Mouse (Mus musculus): ENCODE measurements around the gene Stoml3. TPM values are rescaled to one million over a fixed set of nuclear protein-coding genes. Genes with fewer than 3 reads are reported as not detected.

The Stoml3 gene
- total RNA-seq, 1 experiment from 2014 or later = not detected

DNA sequence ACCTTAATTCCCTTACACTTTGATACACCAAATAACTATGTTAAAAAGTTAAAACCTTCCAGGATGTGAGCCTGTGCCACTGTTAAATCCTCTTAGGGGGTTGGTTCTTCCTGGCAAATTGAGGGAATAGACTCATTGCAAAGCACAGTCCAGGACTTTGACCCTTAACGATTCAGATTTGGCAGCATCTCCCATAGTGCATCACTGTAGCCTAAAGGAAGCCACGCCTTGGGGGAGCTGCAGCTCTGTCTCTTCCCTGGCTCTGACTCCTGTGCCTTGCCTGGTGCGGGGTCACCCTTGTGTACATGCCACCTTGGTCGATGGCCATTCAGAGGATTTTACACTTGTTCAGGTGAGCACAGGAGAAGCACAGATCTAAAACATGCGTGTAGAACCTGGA is 18.8 kb upstream of the Stoml3 start:
- no peak for ATAC-seq (replicated peaks in 1 of 2; ENCODE audit: insufficient read depth in 1 of 2, low FRiP score in 2 of 2, low TSS enrichment in 1 of 2, low read depth in 1 of 2, poor library complexity in 2 of 2, severe bottlenecking in 2 of 2)

DNA sequence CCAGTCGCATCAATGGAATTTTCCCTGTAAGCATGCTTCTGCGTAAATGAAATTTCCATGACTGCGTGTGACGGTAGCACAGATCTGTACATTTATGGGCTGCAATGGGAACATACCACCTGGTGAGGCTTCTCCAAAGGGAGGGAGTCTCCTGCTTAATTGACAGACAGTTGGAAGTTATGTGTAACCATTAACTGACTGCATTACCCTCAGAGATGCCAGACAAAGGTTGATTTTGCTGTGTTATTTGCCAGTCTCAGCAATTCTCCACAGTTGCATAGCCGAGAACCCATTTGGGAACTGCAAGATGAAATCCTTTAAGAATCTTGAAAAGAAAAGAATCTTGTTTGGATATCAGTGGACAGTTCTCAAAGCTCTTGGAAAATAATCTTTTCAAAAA is 16.4 kb upstream of the Stoml3 start:
- no peak for ATAC-seq (replicated peaks in 1 of 2; ENCODE audit: insufficient read depth in 1 of 2, low FRiP score in 2 of 2, low TSS enrichment in 1 of 2, low read depth in 1 of 2, poor library complexity in 2 of 2, severe bottlenecking in 2 of 2)

DNA sequence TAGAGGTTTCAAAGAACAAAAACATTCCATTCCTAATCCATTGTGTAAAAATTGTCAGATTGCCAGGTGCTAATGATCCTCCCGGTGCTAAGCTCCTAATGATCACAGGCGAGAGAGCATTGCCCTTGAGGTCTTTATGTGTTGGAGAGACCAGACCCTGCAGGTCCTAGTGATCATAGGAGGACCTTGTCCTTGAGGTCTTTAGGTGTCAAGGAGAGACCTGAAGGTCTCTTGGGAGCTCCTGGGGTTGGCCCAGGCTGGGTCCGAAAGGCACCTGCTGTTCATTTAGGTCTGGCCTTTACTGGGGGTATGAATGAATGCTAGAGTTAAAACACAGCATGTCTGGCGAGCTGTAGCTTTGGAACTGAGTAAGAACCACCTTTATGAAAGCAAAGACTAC is 14.3 kb upstream of the Stoml3 start:
- no peak for ATAC-seq (replicated peaks in 1 of 2; ENCODE audit: insufficient read depth in 1 of 2, low FRiP score in 2 of 2, low TSS enrichment in 1 of 2, low read depth in 1 of 2, poor library complexity in 2 of 2, severe bottlenecking in 2 of 2)

DNA sequence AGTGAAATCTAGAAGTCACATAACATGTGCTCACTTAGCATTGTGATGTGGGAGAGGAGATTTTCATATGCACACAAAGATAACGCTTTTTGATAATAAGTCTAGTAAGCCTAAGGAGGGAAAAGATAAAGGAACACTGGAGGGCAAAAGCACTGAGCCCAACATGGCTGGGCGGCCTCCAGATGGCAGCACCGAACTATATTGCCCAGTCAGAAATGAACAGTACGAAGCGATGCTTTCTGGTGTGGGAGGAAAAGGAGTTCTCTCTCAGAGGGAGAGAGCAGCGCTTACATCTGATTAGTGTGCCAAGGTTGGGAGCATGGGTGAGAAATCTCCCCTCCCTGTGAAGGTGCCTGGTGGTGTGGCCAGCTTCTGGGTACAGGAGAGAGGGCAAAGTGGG is 12.6 kb upstream of the Stoml3 start:
- peak in 1 of 2 experiments; percentile 54; a peak in 2 of 4 replicates for ATAC-seq (replicated peaks in 1 of 2; ENCODE audit: insufficient read depth in 1 of 2, low FRiP score in 2 of 2, low TSS enrichment in 1 of 2, low read depth in 1 of 2, poor library complexity in 2 of 2, severe bottlenecking in 2 of 2)

DNA sequence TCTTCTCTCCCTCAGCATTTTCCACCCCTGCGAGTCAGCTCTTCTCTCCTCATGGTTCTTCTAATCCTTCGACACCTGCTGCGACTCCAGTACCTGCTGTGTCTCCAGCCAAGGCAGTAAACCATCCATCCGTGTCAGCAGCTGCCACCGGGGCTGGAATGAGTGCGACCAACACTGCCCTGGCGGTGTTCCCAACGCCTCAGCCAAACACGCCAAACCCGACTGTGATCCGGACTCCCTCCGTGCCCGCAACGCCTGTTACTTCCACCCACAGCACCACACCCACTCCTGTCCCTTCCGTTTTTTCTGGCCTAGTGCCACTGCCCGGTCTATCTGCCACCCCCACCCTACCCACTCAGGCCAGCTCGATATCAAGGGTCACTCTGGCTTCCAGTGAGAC is 11.0 kb upstream of the Stoml3 start:
- 0 out of 4 replicates have a peak, but pooled peaks of 1 of the 2 experiments have one; percentile 7 for ATAC-seq (replicated peaks in 1 of 2; ENCODE audit: insufficient read depth in 1 of 2, low FRiP score in 2 of 2, low TSS enrichment in 1 of 2, low read depth in 1 of 2, poor library complexity in 2 of 2, severe bottlenecking in 2 of 2)

DNA sequence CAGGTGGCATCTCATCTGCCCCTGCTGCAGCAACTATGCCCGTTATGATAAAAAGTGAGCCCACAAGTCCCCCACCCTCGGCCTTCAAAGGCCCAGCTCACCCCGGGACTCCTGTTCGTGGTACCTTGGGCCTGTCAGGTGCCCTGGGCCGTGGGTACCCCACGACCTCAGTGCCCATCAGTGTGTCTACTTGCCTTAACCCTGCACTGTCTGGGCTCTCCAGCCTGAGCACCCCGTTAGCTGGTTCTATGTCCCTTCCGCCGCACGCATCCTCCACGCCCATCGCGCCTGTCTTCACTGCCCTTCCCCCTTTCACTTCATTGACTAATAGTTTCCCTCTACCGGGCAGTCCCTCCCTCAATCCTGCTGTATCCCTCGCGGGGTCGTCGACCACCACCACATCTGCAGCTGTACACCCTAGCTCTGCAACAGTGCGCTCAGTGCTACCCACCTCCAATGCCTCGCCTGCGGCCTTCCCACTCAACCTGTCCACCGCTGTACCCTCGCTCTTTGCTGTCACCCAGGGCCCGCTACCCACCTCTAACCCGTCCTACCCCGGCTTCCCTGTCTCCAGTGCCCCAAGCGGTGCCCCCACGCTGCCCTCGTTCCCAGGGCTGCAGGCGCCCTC is 9.9 kb upstream of the Stoml3 start:
- no peak for ATAC-seq (replicated peaks in 1 of 2; ENCODE audit: insufficient read depth in 1 of 2, low FRiP score in 2 of 2, low TSS enrichment in 1 of 2, low read depth in 1 of 2, poor library complexity in 2 of 2, severe bottlenecking in 2 of 2)

DNA sequence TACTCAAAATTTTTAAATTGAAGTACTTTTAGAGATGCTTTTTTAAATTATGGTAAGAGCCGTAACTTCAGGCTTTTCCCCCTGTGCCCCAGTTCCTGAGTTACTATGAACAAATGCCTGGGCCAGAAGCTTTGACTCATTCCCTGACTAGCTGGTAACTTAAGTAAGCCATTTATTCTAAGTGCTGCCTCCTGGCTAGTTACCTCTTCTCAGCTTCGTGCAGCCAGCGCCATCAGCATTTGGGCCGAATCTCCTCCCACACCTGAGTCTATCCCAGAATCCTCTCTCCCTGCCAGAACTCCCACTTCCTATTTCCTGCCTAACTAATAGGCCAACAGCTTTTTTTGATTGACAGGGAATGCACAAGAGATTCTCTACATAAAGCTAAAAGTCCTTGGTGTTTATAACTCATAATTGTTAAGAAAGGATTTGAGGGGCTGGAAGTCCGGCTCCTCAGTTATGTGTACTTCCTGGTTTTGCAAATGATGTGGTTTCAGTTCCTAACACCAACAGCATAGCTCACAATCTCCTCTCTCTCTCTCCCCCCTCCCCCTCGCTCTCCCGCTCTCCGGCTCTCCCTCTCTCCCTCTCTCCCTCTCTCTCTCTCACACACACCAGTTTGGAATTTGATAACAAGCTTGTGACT is 4.9 kb upstream of the Stoml3 start:
- ATAC-seq (replicated peaks in 1 of 2; ENCODE audit: insufficient read depth in 1 of 2, low FRiP score in 2 of 2, low TSS enrichment in 1 of 2, low read depth in 1 of 2, poor library complexity in 2 of 2, severe bottlenecking in 2 of 2) = peak; percentile 51 to 54; a peak in 2 of 4 replicates

DNA sequence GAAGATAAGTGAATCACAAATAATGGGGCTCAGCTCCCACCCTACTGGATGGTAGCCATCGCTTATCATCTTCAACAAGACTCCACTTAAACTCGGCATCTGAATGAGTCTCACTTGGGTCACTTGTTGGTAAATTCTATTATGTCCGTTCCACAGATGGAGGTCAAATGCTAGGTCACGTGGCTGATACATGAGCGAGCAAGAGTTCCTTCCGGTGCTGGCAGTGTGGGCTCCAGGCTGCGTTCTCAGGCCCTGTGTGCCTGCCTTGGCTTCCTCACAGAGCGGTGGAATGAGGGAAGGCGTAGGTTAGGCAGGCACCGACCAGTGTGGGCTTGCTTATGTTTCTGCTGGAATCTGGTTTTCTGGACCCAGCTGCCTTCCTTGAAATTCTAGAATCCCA is 1.9 kb upstream of the Stoml3 start:
- no peak for ATAC-seq (replicated peaks in 1 of 2; ENCODE audit: insufficient read depth in 1 of 2, low FRiP score in 2 of 2, low TSS enrichment in 1 of 2, low read depth in 1 of 2, poor library complexity in 2 of 2, severe bottlenecking in 2 of 2)

DNA sequence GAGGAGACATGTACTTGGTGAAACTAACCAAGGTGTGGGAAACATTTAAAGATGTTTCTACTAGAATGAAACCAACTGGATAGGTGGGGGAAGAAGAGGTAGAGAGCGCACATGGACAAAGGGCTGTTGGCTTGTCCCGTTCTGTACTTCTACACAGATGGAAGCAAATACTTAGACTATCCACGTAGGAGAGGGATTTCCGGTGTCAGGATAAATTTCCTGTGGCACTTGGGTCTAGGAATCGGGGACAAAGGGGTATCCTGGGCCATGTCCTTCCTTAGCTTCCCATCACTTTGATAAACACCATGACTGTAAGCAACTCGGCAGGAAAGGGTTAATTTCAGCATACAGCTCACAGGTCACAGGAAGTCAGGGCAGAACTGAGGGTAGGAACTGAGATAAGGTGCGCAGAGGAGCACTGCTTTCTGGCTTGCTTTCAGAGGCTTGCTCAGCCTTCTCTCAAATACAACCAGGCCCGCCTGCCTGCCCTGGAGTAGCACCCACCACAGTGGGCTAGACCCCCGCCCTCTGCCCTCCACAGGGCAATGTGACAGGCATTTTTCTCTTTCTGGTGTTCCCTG is 1.4 kb upstream of the Stoml3 start:
- peak; percentile 18 to 23; a peak in 2 of 4 replicates for ATAC-seq (replicated peaks in 1 of 2; ENCODE audit: insufficient read depth in 1 of 2, low FRiP score in 2 of 2, low TSS enrichment in 1 of 2, low read depth in 1 of 2, poor library complexity in 2 of 2, severe bottlenecking in 2 of 2)

DNA sequence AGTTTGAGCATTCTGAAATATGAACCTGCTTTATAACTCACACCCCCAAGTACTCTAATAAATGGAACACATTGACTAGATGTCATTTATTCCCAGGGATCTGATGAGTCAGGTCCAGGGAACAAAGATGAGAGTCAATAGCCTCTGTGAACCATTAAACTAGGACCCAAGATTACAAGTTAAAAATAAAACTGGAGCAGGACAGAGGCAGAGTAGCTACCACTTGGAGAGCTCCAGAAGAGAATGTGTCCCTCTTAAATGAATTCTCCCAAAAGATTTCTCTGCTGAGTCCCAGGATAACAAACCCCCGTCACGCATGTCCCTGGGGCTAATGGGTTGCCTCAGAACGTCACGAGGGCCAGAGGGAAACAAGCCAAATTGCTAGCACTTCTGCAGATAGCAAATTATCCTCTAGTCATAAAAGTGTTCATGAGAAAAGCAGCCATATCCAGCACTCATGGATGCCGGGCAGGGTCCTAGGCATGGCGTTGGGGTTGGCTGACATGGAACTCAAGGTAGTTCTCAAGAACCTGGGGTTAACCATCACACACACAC is 10.0 kb downstream of the Stoml3 start:
- no peak for ATAC-seq (replicated peaks in 1 of 2; ENCODE audit: insufficient read depth in 1 of 2, low FRiP score in 2 of 2, low TSS enrichment in 1 of 2, low read depth in 1 of 2, poor library complexity in 2 of 2, severe bottlenecking in 2 of 2)

DNA sequence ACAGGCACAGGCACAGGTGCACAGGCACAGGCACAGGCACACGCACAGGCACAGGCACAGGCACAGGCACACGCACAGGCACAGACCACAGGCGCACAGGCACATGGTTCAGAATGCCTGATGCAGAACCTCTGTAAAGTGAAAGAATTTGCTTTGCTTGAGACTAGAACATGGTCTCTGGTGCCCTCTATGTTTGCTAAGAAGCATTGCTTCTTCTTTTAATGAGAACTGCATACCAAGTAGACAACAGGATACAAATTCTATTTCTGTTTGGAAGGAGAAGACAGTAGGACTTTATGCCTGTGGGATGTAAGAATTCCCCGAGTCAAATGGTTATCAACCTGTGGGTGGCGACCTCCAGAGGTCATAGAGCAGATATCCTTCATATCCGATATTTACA is 14.0 kb downstream of the Stoml3 start:
- ATAC-seq (replicated peaks in 1 of 2; ENCODE audit: insufficient read depth in 1 of 2, low FRiP score in 2 of 2, low TSS enrichment in 1 of 2, low read depth in 1 of 2, poor library complexity in 2 of 2, severe bottlenecking in 2 of 2) = peak; percentile 53 to 74; a peak in 3 of 4 replicates

DNA sequence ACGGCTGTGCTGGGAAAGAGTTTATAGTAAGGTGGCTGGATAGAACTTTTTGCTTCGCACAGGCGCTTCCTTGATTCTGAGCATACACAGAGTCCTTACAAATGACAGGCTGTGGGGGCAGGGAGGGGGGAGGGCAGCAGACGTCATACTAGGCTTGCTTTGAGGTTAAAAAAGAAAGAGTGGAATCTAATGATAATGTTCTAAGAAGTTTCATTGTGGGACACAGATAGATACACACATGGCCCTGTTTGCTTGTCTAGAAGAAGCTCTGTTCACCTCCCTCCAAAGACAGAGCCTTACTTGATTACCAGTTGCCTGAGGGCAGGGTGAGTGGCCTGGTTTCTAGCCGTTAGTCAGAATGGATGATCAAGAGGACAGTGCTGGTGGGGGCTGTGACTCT is 24.6 kb downstream of the Stoml3 start:
- no peak for ATAC-seq (replicated peaks in 1 of 2; ENCODE audit: insufficient read depth in 1 of 2, low FRiP score in 2 of 2, low TSS enrichment in 1 of 2, low read depth in 1 of 2, poor library complexity in 2 of 2, severe bottlenecking in 2 of 2)

DNA sequence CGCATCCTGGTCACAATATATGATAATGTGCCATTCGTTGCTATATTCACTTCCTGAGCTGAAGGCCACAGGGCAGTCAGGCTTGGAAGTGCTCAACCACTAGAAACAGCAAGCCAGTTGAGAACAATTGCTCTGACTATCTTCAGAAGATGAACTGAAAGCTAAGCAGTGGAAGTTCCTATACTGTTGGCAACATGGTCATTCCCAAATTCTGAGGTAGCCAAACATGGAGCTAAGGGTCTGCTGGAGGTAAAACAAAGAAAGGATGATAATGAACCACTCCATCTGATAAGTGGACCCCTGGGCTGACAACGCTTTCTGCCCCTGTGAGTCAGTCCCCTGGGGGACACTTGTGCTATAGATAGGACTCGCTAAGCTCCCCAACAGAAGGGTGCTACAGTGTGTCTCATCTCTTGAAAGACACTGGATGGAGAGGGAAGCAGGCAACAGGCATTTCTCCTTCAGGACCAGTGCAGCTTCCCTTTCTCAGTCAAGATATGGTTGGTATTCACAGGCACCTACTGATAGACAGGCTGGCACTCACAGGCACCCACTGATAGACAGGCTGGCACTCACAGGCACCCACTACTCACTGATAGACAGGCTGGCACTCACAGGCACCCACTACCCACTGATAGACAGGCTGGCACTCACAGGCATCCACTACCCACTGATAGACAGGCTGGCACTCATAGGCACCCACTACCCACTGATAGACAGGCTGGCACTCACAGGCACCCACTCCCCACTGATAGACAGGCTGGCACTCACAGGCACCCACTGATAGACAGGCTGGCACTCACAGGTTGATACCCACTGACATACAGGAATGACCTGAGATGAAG is 26.0 kb downstream of the Stoml3 start:
- no peak for ATAC-seq (replicated peaks in 1 of 2; ENCODE audit: insufficient read depth in 1 of 2, low FRiP score in 2 of 2, low TSS enrichment in 1 of 2, low read depth in 1 of 2, poor library complexity in 2 of 2, severe bottlenecking in 2 of 2)

DNA sequence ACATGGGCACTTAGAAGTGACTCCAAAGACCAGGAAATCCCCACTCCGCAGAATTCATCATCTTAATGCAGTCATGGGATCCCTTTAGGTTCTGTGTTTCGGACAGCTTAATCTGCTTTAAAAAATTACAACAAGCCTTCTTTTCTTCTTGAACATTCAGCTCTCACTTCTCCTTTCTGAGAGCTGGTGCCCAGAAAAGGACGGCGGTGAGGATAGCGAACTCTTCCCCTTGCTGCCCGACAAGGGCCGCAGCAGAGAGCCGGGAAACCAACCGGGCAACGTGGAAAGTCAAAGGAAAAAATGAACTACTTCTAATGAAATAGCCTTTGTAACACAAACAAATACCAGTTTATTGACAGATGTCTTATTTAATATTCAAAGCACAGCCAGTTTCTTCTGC is 34.3 kb downstream of the Stoml3 start:
- ATAC-seq (replicated peaks in 1 of 2; ENCODE audit: insufficient read depth in 1 of 2, low FRiP score in 2 of 2, low TSS enrichment in 1 of 2, low read depth in 1 of 2, poor library complexity in 2 of 2, severe bottlenecking in 2 of 2) = no peak

DNA sequence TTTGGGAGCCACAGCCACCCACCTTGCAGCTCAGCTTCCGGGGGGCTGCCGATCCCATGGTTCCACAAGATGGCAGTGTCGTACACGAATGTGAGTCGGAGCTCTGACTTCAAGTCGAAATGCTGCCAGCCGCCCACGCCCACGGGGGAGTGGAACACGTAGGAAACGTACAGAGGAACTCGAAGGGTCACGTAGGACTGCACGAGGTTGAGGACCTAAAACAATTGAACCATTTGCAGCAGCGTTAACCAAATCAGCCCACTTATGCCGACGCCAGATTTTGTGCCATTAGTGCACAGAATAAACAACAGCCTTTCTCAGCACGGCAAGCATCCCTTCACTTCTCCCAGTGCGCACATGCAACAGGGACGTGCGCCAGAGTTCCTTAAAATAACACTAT is 37.3 kb downstream of the Stoml3 start:
- peak; percentile 77 to 78 for ATAC-seq (replicated peaks in 1 of 2; ENCODE audit: insufficient read depth in 1 of 2, low FRiP score in 2 of 2, low TSS enrichment in 1 of 2, low read depth in 1 of 2, poor library complexity in 2 of 2, severe bottlenecking in 2 of 2)

DNA sequence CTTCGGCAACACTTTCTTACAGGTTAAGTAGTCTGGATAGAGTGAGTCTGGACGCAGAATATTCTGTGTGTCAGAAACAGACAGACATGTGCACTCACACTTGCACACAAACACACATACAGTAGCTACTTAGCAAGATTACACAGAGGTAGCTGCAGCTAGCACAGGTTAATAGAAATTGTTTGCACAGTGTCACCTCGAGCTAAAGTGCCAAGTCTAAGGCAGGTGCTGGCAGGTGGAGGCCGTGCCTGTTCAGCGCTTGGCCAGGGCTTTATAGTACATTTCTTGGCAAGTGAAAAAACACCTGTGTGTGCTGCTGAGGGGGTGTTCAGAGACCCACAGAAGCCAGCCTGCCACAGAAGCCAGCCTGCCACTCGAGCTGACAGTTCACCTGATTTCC is 41.9 kb downstream of the Stoml3 start:
- ATAC-seq (replicated peaks in 1 of 2; ENCODE audit: insufficient read depth in 1 of 2, low FRiP score in 2 of 2, low TSS enrichment in 1 of 2, low read depth in 1 of 2, poor library complexity in 2 of 2, severe bottlenecking in 2 of 2) = no peak

DNA sequence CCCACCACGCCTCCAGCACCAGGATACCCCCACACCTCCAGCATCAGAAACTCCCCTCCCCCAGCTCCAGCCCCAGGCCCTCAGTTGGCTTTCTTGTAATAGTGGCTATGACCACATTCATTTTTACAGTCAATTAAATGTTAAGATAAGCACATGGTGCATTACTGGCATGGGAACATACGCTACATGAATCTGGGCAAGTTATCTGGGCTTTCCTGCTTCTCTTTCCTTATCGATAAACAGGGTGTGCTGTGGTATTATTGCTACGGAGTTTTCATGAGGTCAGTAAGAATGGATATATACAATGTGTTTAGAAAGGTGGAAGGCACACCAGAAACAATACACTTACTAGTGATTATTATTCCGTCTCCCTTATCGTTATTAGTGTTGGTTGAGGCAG is 43.6 kb downstream of the Stoml3 start:
- ATAC-seq (replicated peaks in 1 of 2; ENCODE audit: insufficient read depth in 1 of 2, low FRiP score in 2 of 2, low TSS enrichment in 1 of 2, low read depth in 1 of 2, poor library complexity in 2 of 2, severe bottlenecking in 2 of 2) = no peak

DNA sequence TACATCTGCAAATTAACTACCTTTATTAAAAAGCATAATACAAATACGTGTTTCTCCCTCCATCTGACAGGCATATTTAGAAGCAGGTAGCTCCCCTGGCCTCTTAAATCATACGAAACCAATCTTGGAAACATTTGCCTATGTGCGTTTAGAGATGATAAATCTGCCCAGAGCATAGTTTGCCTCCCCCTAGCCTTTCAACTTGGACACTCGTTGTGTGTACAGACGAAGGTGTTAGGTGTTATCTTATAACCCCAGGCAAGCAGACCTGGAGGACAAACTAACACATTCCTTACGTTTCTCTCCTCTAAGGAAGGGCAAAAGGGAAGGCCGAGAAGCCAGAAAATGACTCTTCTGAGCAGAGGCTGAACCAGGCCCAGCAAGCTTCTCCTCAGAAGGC is 64.2 kb downstream of the Stoml3 start:
- ATAC-seq (replicated peaks in 1 of 2; ENCODE audit: insufficient read depth in 1 of 2, low FRiP score in 2 of 2, low TSS enrichment in 1 of 2, low read depth in 1 of 2, poor library complexity in 2 of 2, severe bottlenecking in 2 of 2) = no peak

Measured in hematopoietic stem cell, adult 5-6 weeks (primary cell).